Mouse (Mus musculus) limb, embryonic 10.5 days (tissue): ENCODE results near the gene Tlcd1. TPM values are rescaled to one million over a fixed set of nuclear protein-coding genes. Genes with fewer than 3 reads are reported as not detected.

Source experiments
- DNase-seq: peaks from one replicate; pipeline ENCODE4 v3.0.0-alpha.2; 2017; ENCODE audit warnings: low spot score
- H3K27ac ChIP-seq: fragments of 300-500 bp; sonication (generic); 2 replicates; pipeline ENCODE4 v1.5.1; 2016; ENCODE audit warnings: mild to moderate bottlenecking
- H3K27me3 ChIP-seq: fragments of 300-500 bp; sonication (generic); 2 replicates; pipeline ENCODE4 v1.6.1; 2016; ENCODE audit warnings: low read depth, mild to moderate bottlenecking; ENCODE audit not compliant: poor library complexity, severe bottlenecking
- H3K36me3 ChIP-seq: fragments of 300-500 bp; sonication (generic); 2 replicates; pipeline ENCODE4 v1.6.1; 2016; ENCODE audit warnings: mild to moderate bottlenecking, moderate library complexity
- H3K4me1 ChIP-seq: fragments of 300-500 bp; sonication (generic); 2 replicates; pipeline ENCODE4 v1.6.1; 2016
- H3K4me3 ChIP-seq: fragments of 300-500 bp; sonication (generic); 2 replicates; pipeline ENCODE4 v1.5.1; 2016; ENCODE audit warnings: mild to moderate bottlenecking, moderate library complexity
- H3K9me3 ChIP-seq: fragments of 300-500 bp; sonication (generic); replicated peaks from 2 replicates; pipeline ENCODE4 v1.6.1; 2016; ENCODE audit warnings: mild to moderate bottlenecking
- WGBS: fragments of 180-500 bp; shearing (Covaris S2); methylation state at CpG from one replicate; pipeline ENCODE4 v1.1.7; 2016; 5-methylcytosine and 5-hydroxymethylcytosine counted together
- microRNA-seq: library from miRNA; unstranded; fragments of <30 nt; microRNA quantifications from one replicate; pipeline ENCODE4, GENCODE M21; 2017
- polyA plus RNA-seq: library from polyadenylated mRNA; unstranded; fragments of >200 nt; fragmentation: Nextera tagmentation; extraction: Ambion mirVana; gene quantifications from 2 replicates; pipeline ENCODE4 v1.2.1, GENCODE M21; 2016

Gene Tlcd1
- polyA plus RNA-seq, 1 experiment from 2014 or later: 10.0 TPM

DNA sequence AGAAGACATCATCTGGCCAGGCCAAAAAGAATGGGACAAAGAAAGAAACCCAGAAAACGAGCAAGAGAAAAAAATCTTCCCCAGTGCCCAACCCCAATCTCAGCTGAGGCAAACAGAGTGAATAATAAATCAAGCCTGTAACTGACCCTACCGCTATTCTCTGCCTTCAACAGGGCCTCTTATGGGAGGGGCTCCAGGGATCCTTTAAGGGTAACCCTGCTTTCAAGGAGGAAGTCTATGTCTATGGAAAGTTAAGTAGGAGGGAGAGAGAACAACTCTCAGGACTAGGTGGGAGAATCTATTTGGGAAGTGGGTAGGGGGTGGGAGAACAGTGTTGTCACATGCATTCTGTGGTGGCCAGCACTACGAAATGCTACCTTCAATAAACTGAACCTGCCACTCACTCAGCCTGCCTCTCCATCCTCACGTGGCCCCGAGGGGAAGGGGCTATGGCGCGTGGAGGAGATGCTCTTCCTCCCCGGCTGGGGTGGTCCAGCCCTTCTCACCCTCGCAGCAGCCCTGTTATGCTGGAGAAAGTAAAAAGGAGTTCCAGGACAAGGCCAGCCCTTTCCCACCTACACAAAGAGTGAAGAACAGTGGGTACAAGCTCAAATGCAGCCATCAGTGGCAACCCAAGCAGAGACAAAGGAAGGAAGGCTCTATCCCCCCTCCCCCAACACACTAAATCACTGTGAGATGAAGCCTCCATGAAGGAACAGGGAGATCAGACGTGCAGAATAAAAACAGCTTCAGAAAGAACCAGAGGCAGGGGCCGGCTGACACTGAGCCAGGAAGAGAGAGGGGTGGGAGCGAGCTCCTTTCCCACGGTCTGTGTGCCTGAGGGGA lies 29.1 kb downstream of the Tlcd1 start:
- H3K4me3 ChIP-seq: no peak overlapping the region
- H3K9me3 ChIP-seq: no peaks in the 10 kb centered on the region
- H3K27me3 ChIP-seq: no peaks in the 10 kb centered on the region
- DNase-seq: no peak
- peaks cover 79% of the 10 kb centered on the region for H3K36me3 ChIP-seq
- 77% methylated on average over 13 of the region's 13 CpGs for WGBS
- H3K4me1 ChIP-seq: peaks cover 9% of the 10 kb centered on the region
- H3K27ac ChIP-seq: peak overlapping the region; percentile 15; the same call in 1 of the 2 replicates

DNA sequence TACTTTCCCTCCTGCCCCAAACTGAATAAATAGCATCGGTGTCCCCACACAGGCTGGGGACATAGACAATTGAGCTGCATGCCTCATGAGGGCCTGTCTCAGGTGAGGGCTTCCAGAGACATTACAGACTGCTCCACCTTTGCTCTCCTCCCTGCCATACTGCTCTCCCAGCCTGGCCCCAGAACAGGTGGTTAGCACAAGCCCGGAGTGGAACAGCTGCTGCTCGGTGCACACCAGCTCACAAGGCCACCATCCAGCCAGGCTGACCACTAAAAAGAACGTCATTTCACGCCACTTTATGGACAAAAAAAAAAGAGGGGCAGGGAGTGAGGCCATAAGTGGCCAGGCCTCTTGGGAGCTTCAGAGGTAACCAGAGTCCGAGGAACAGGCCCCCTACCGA lies 30.7 kb downstream of the Tlcd1 start:
- Histone ChIP-seq H3K9me3 (no peaks in the 10 kb centered on the region), H3K4me3 (no peak overlapping the region), H3K27ac (no peak overlapping the region), H3K36me3 (peaks cover 95% of the 10 kb centered on the region), H3K4me1 (peaks cover 9% of the 10 kb centered on the region), H3K27me3 (no peaks in the 10 kb centered on the region)
- WGBS: 85% methylated on average over 7 of the region's 7 CpGs
- no peak for DNase-seq

GRCm38 (mm10) chr11:78209886-78210285 lies 33.4 kb downstream of the Tlcd1 start:
- WGBS: 89% methylated on average over 6 of the region's 6 CpGs
- Histone ChIP-seq H3K4me3 (no peak overlapping the region), H3K36me3 (peaks cover 100% of the 10 kb centered on the region), H3K27ac (no peak overlapping the region), H3K27me3 (no peaks in the 10 kb centered on the region), H3K9me3 (no peaks in the 10 kb centered on the region), H3K4me1 (peaks cover 9% of the 10 kb centered on the region)
- no peak for DNase-seq

GRCm38 (mm10) chr11:78210615-78211014 lies 34.1 kb downstream of the Tlcd1 start:
- H3K4me3 ChIP-seq: no peak overlapping the region
- 68% methylated on average over 7 of the region's 7 CpGs for WGBS
- no peaks in the 10 kb centered on the region for H3K27me3 ChIP-seq
- no peak overlapping the region for H3K27ac ChIP-seq
- no peaks in the 10 kb centered on the region for H3K9me3 ChIP-seq
- H3K4me1 ChIP-seq: peaks cover 6% of the 10 kb centered on the region
- DNase-seq: no peak
- peaks cover 100% of the 10 kb centered on the region for H3K36me3 ChIP-seq

GRCm38 (mm10) chr11:78211513-78211912 lies 35.0 kb downstream of the Tlcd1 start:
- 91% methylated on average over 5 of the region's 5 CpGs for whole genome bisulfite sequencing
- Histone ChIP-seq H3K27me3 (no peaks in the 10 kb centered on the region), H3K9me3 (no peaks in the 10 kb centered on the region), H3K4me1 (no peaks in the 10 kb centered on the region), H3K27ac (no peak overlapping the region), H3K36me3 (peaks cover 100% of the 10 kb centered on the region), H3K4me3 (no peak overlapping the region)
- no peak for DNase-seq

- Histone ChIP-seq H3K27me3 (no peaks in the 10 kb centered on the region), H3K27ac (no peak overlapping the region), H3K4me1 (no peaks in the 10 kb centered on the region), H3K9me3 (no peaks in the 10 kb centered on the region), H3K4me3 (no peak overlapping the region), H3K36me3 (peaks cover 99% of the 10 kb centered on the region)
- 95% methylated on average over 14 of the region's 14 CpGs for WGBS
- DNase-seq: no peak
Measured at GRCm38 (mm10) chr11:78213086-78213817, 36.7 kb downstream of the Tlcd1 start.

DNA sequence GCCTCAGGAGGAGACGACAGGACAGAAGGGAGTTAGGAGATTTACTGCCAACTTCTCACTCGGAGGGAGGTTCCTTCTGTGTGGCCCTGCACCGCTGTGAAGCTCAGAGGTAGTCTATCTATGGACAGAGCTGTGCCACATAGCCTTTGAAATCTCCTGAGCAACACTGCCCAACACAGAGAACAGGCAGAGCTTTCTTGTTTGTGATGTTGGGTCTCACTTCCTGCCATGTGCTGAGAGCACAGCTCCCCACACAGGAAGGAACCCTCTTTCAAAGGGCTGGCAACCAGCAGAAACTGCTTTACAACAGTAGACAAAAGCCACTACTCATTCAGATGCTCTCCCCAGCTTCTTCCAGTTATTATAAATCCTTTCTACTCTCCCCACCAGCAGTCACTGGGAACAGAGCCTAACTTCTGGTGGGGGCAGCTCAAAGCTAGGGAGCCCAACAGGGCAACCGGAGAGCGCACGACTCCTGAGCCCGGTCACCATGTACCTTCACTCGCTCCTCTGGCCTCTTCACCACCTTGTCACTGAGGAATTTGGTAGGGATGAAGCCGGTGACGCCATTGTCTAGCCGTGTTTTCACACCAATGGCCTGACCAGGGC lies 39.3 kb downstream of the Tlcd1 start:
- Histone ChIP-seq H3K27ac (no peak overlapping the region), H3K27me3 (no peaks in the 10 kb centered on the region), H3K9me3 (no peaks in the 10 kb centered on the region), H3K36me3 (peaks cover 99% of the 10 kb centered on the region), H3K4me1 (no peaks in the 10 kb centered on the region), H3K4me3 (no peak overlapping the region)
- no peak for DNase-seq
- WGBS: 85% methylated on average over 11 of the region's 11 CpGs

- Histone ChIP-seq H3K4me1 (no peaks in the 10 kb centered on the region), H3K36me3 (peaks cover 100% of the 10 kb centered on the region), H3K4me3 (no peak overlapping the region), H3K27ac (no peak overlapping the region), H3K27me3 (no peaks in the 10 kb centered on the region), H3K9me3 (no peaks in the 10 kb centered on the region)
- DNase-seq: no peak
- 93% methylated on average over 4 of the region's 4 CpGs for WGBS
Measured at GRCm38 (mm10) chr11:78223586-78223985, 47.1 kb downstream of the Tlcd1 start.

Small RNA genes lying within 50 kb of the gene (microRNA-seq; reads per million reads assigned to microRNA genes)
- gene Mir7653: not detected

Other genes with a start within 250 kb of the Tlcd1 start
- 0.11 and 0.14 TPM in 2 replicates for gene Sez6, start 245.9 kb upstream of the Tlcd1 start, polyA plus RNA-seq
- 21.0 and 23.1 TPM in 2 replicates for gene Phf12, start 194.0 kb upstream of the Tlcd1 start, polyA plus RNA-seq
- 16.1 and 17.5 TPM in 2 replicates for gene Dhrs13, start 144.4 kb upstream of the Tlcd1 start, polyA plus RNA-seq
- 58.9 and 64.6 TPM in 2 replicates for gene Flot2, start 138.8 kb upstream of the Tlcd1 start, polyA plus RNA-seq
- 43.4 and 45.4 TPM in 2 replicates for gene Eral1, start 96.3 kb upstream of the Tlcd1 start, polyA plus RNA-seq
- 22.7 and 24.2 TPM in 2 replicates for gene Fam222b, start 82.1 kb upstream of the Tlcd1 start, polyA plus RNA-seq
- 178 and 181 TPM in 2 replicates for gene Traf4, start 11.1 kb upstream of the Tlcd1 start, polyA plus RNA-seq
- gene Nek8, start within 50 bp of the Tlcd1 start, polyA plus RNA-seq: 17.3 and 19.9 TPM in 2 replicates
- gene Rpl23a, start 6.9 kb downstream of the Tlcd1 start, polyA plus RNA-seq: 1,157 and 1,293 TPM in 2 replicates
- 139 and 141 TPM in 2 replicates for gene Rab34, start 11.7 kb downstream of the Tlcd1 start, polyA plus RNA-seq
- gene Proca1, start 16.7 kb downstream of the Tlcd1 start, polyA plus RNA-seq: 0.88 and 1.6 TPM in 2 replicates
- 40.9 and 43.8 TPM in 2 replicates for gene Sdf2, start 69.0 kb downstream of the Tlcd1 start, polyA plus RNA-seq
- 38.2 and 41.6 TPM in 2 replicates for gene Supt6, start 69.3 kb downstream of the Tlcd1 start, polyA plus RNA-seq
- gene 2610507B11Rik, start 85.0 kb downstream of the Tlcd1 start, polyA plus RNA-seq: 63.6 and 68.9 TPM in 2 replicates
- gene BC030499, start 114.1 kb downstream of the Tlcd1 start, polyA plus RNA-seq: 0.31 TPM in 2 replicates
- 72.8 and 84.8 TPM in 2 replicates for gene Spag5, start 124.8 kb downstream of the Tlcd1 start, polyA plus RNA-seq
- gene Aldoc, start 146.3 kb downstream of the Tlcd1 start, polyA plus RNA-seq: 2.0 and 4.3 TPM in 2 replicates
- gene Pigs, start 151.7 kb downstream of the Tlcd1 start, polyA plus RNA-seq: 80.3 and 83.6 TPM in 2 replicates
- 77.9 and 83.0 TPM in 2 replicates for gene Unc119, start 166.8 kb downstream of the Tlcd1 start, polyA plus RNA-seq
- 0.06 TPM in 1 of 2 replicates, not detected in the other for gene Foxn1, start 209.8 kb downstream of the Tlcd1 start, polyA plus RNA-seq
- not detected in 2 replicates for gene Slc13a2, start 245.5 kb downstream of the Tlcd1 start, polyA plus RNA-seq